Mouse (Mus musculus): ENCODE measurements around the gene Ncapd2.

Ncapd2 gene

GRCm38 (mm10) chr6:125191332-125192015, at the start of gene Ncapd2, which contains the start of gene Mrpl51:
Gene Ncapd2 (minus strand): TSS chr6:125191701.
Gene Mrpl51 (plus strand): TSS chr6:125191801.
- no peaks in the 10 kb centered on the region for H3K27me3 ChIP-seq (ENCODE audit: control insufficient read depth, insufficient read depth, low read length, poor library complexity, severe bottlenecking)
- H3K36me3 ChIP-seq (ENCODE audit: control insufficient read depth, insufficient read depth, low read length, poor library complexity, severe bottlenecking) = peaks cover 3% of the 10 kb centered on the region; the same call in 1 of the 2 replicates
- peak; percentile 97 for DNase-seq (ENCODE audit: low read depth, low spot score)

GRCm38 (mm10) chr6:125240617-125241016, 49.1 kb upstream of the Ncapd2 start:
- DNase-seq (ENCODE audit: low read depth, low spot score) = no peak
- Histone ChIP-seq H3K27me3 (ENCODE audit: control insufficient read depth, insufficient read depth, low read length, poor library complexity, severe bottlenecking) (no peaks in the 10 kb centered on the region), H3K36me3 (ENCODE audit: control insufficient read depth, insufficient read depth, low read length, poor library complexity, severe bottlenecking) (no peaks in the 10 kb centered on the region)

GRCm38 (mm10) chr6:125239547-125239946, 48.0 kb upstream of the Ncapd2 start:
- no peak for DNase-seq (ENCODE audit: low read depth, low spot score)
- H3K36me3 ChIP-seq (ENCODE audit: control insufficient read depth, insufficient read depth, low read length, poor library complexity, severe bottlenecking) = no peaks in the 10 kb centered on the region

GRCm38 (mm10) chr6:125238396-125238795, 46.9 kb upstream of the Ncapd2 start:
- H3K27me3 ChIP-seq (ENCODE audit: control insufficient read depth, insufficient read depth, low read length, poor library complexity, severe bottlenecking) = no peaks in the 10 kb centered on the region
- H3K36me3 ChIP-seq (ENCODE audit: control insufficient read depth, insufficient read depth, low read length, poor library complexity, severe bottlenecking) = no peaks in the 10 kb centered on the region
- DNase-seq (ENCODE audit: low read depth, low spot score) = no peak

More at GRCm38 (mm10) chr6:125239547-125239946, 48.0 kb upstream of the Ncapd2 start:
- H3K27me3 ChIP-seq (ENCODE audit: control insufficient read depth, insufficient read depth, low read length, poor library complexity, severe bottlenecking) = no peaks in the 10 kb centered on the region

GRCm38 (mm10) chr6:125237421-125237820, 45.9 kb upstream of the Ncapd2 start:
- no peaks in the 10 kb centered on the region for H3K36me3 ChIP-seq (ENCODE audit: control insufficient read depth, insufficient read depth, low read length, poor library complexity, severe bottlenecking)
- no peaks in the 10 kb centered on the region for H3K27me3 ChIP-seq (ENCODE audit: control insufficient read depth, insufficient read depth, low read length, poor library complexity, severe bottlenecking)
- DNase-seq (ENCODE audit: low read depth, low spot score) = no peak

GRCm38 (mm10) chr6:125236782-125237181, 45.3 kb upstream of the Ncapd2 start, which contains the start of gene Cd27:
Gene Cd27 (minus strand): TSS chr6:125237010.
- H3K27me3 ChIP-seq (ENCODE audit: control insufficient read depth, insufficient read depth, low read length, poor library complexity, severe bottlenecking) = no peaks in the 10 kb centered on the region
- H3K36me3 ChIP-seq (ENCODE audit: control insufficient read depth, insufficient read depth, low read length, poor library complexity, severe bottlenecking) = no peaks in the 10 kb centered on the region
- DNase-seq (ENCODE audit: low read depth, low spot score) = no peak

GRCm38 (mm10) chr6:125236341-125236740, 44.8 kb upstream of the Ncapd2 start:
- no peak for DNase-seq (ENCODE audit: low read depth, low spot score)
- no peaks in the 10 kb centered on the region for H3K36me3 ChIP-seq (ENCODE audit: control insufficient read depth, insufficient read depth, low read length, poor library complexity, severe bottlenecking)

GRCm38 (mm10) chr6:125234520-125234828, 43.0 kb upstream of the Ncapd2 start:
- Histone ChIP-seq H3K27me3 (ENCODE audit: control insufficient read depth, insufficient read depth, low read length, poor library complexity, severe bottlenecking) (no peaks in the 10 kb centered on the region), H3K36me3 (ENCODE audit: control insufficient read depth, insufficient read depth, low read length, poor library complexity, severe bottlenecking) (no peaks in the 10 kb centered on the region; the same call in 1 of the 2 replicates)
- DNase-seq (ENCODE audit: low read depth, low spot score) = no peak

More at GRCm38 (mm10) chr6:125236341-125236740, 44.8 kb upstream of the Ncapd2 start:
- H3K27me3 ChIP-seq (ENCODE audit: control insufficient read depth, insufficient read depth, low read length, poor library complexity, severe bottlenecking) = no peaks in the 10 kb centered on the region

GRCm38 (mm10) chr6:125233816-125234519, 42.5 kb upstream of the Ncapd2 start:
- Histone ChIP-seq H3K27me3 (ENCODE audit: control insufficient read depth, insufficient read depth, low read length, poor library complexity, severe bottlenecking) (no peaks in the 10 kb centered on the region), H3K36me3 (ENCODE audit: control insufficient read depth, insufficient read depth, low read length, poor library complexity, severe bottlenecking) (peaks cover 1% of the 10 kb centered on the region; the same call in 1 of the 2 replicates)
- no peak for DNase-seq (ENCODE audit: low read depth, low spot score)

- H3K36me3 ChIP-seq (ENCODE audit: control insufficient read depth, insufficient read depth, low read length, poor library complexity, severe bottlenecking) = peaks cover 8% of the 10 kb centered on the region
- no peaks in the 10 kb centered on the region for H3K27me3 ChIP-seq (ENCODE audit: control insufficient read depth, insufficient read depth, low read length, poor library complexity, severe bottlenecking)
- no peak for DNase-seq (ENCODE audit: low read depth, low spot score)
Measured at GRCm38 (mm10) chr6:125232516-125232915, 41.0 kb upstream of the Ncapd2 start.

GRCm38 (mm10) chr6:125232045-125232437, 40.5 kb upstream of the Ncapd2 start:
- peaks cover 9% of the 10 kb centered on the region for H3K36me3 ChIP-seq (ENCODE audit: control insufficient read depth, insufficient read depth, low read length, poor library complexity, severe bottlenecking)
- no peaks in the 10 kb centered on the region for H3K27me3 ChIP-seq (ENCODE audit: control insufficient read depth, insufficient read depth, low read length, poor library complexity, severe bottlenecking)
- peak; percentile 18 for DNase-seq (ENCODE audit: low read depth, low spot score)

- no peaks in the 10 kb centered on the region for H3K27me3 ChIP-seq (ENCODE audit: control insufficient read depth, insufficient read depth, low read length, poor library complexity, severe bottlenecking)
- DNase-seq (ENCODE audit: low read depth, low spot score) = peak; percentile 79
- H3K36me3 ChIP-seq (ENCODE audit: control insufficient read depth, insufficient read depth, low read length, poor library complexity, severe bottlenecking) = peaks cover 9% of the 10 kb centered on the region
Measured at GRCm38 (mm10) chr6:125231117-125232044, 39.9 kb upstream of the Ncapd2 start, which contains the start of gene Tapbpl. Gene Tapbpl (minus strand): TSS chr6:125231860.

GRCm38 (mm10) chr6:125230571-125230970, 39.1 kb upstream of the Ncapd2 start:
- Histone ChIP-seq H3K27me3 (ENCODE audit: control insufficient read depth, insufficient read depth, low read length, poor library complexity, severe bottlenecking) (no peaks in the 10 kb centered on the region), H3K36me3 (ENCODE audit: control insufficient read depth, insufficient read depth, low read length, poor library complexity, severe bottlenecking) (peaks cover 11% of the 10 kb centered on the region)
- no peak for DNase-seq (ENCODE audit: low read depth, low spot score)

GRCm38 (mm10) chr6:125225518-125226115, 34.1 kb upstream of the Ncapd2 start:
- Histone ChIP-seq H3K36me3 (ENCODE audit: control insufficient read depth, insufficient read depth, low read length, poor library complexity, severe bottlenecking) (peaks cover 24% of the 10 kb centered on the region), H3K27me3 (ENCODE audit: control insufficient read depth, insufficient read depth, low read length, poor library complexity, severe bottlenecking) (no peaks in the 10 kb centered on the region)
- DNase-seq (ENCODE audit: low read depth, low spot score) = peak; percentile 69

Measured in splenic B cell, adult 2 months (primary cell).